Comparison of ENCODE assay signal across 7 mouse cellular contexts in genomic region chr12:3981350-3982131, GRCm38 (mm10). TPM values are rescaled to one million over a fixed set of nuclear protein-coding genes. Genes with fewer than 3 reads are reported as not detected.
DNase-seq lines count a peak whose midpoint lies in the region; ATAC-seq lines count a peak whose summit lies in the region.

No protein-coding gene starts in this region.

- peak overlapping the region; percentile 39 for H3K9ac ChIP-seq in intestine, embryonic 14.5 days (ENCODE audit: low read length)

- intact Hi-C loops in left cerebral cortex, postnatal 10 days (cut with DNase I), result loop anchor here (5.0 kb wide), 1 partner anchor 56 kb away; the partner anchor contains the start of gene Efr3b

- H3K9me3 ChIP-seq in intestine, embryonic 14.5 days (ENCODE audit: control insufficient read depth, low read length), result no peaks in the 10 kb centered on the region

- H3K4me2 ChIP-seq in intestine, embryonic 14.5 days (ENCODE audit: low read length), result peak overlapping the region; percentile 81

- peaks cover 13% of the 10 kb centered on the region; the same call in 1 of the 2 replicates for H3K4me1 ChIP-seq in intestine, embryonic 14.5 days (replicated peaks; ENCODE audit: control insufficient read depth, insufficient read depth, low read length)

- under 1% methylated on average over 41 of the region's 41 CpGs for WGBS in intestine, embryonic 14.5 days

- peak overlapping the region; percentile 47 for H3K4me3 ChIP-seq in intestine, embryonic 14.5 days (ENCODE audit: low read depth, low read length)

- peak; percentile 82 for DNase-seq in adrenal gland, adult 8-10 months
- peak; percentile 94 for DNase-seq in embryo, embryonic 11 days
- peak; percentile 86 for DNase-seq in gastrocnemius, postnatal 25 days
- peak; percentile 91 for DNase-seq in intestine, embryonic 14.5 days (ENCODE audit: low spot score)
- peak; percentile 72 to 93 for DNase-seq in left cerebral cortex, postnatal 10 days (ENCODE audit: extremely low spot score in 1 of 2, low spot score in 2 of 2)
- DNase-seq in right cerebral cortex, postnatal 14 days, result peak; percentile 69

- H3K36me3 ChIP-seq in intestine, embryonic 14.5 days (ENCODE audit: control insufficient read depth, insufficient read depth, low read length), result 0 out of 2 replicates have a peak, but pooled peaks cover 3% of the 10 kb centered on the region

- peak overlapping the region; percentile 60; the same call in 1 of the 2 replicates for H3K27ac ChIP-seq in intestine, embryonic 14.5 days (ENCODE audit: low read depth)

- peak; percentile 96 for ATAC-seq in intestine, embryonic 14.5 days (replicated peaks; ENCODE audit: low FRiP score, low TSS enrichment, low read depth)
- peak; percentile 96 for ATAC-seq in megakaryocyte progenitor cell, adult 5-6 weeks (replicated peaks; ENCODE audit: poor library complexity)

- H3K27me3 ChIP-seq in intestine, embryonic 14.5 days (replicated peaks; ENCODE audit: control insufficient read depth, insufficient read depth, low read length), result no peaks in the 10 kb centered on the region

RNA-seq across cellular contexts. Expression of gene Pomc, which starts 26.8 kb away (rescaled TPM):
- 1 to 10 TPM in 3 of 4 experiments, under 1 TPM in 1; 0.62 to 2.0 (median 1.6) TPM for total RNA-seq in adrenal gland, adult 8-10 months (2022)
- total RNA-seq in gastrocnemius, postnatal 25 days (2021), result under 1 TPM in 1 of 2 experiments, not detected in 1; 0.46 TPM
- polyA plus RNA-seq in intestine, embryonic 14.5 days (2014; fragmentation: Nextera tagmentation; extraction: Ambion mirVana), result 3.2 TPM in 2 replicates
- total RNA-seq in left cerebral cortex, postnatal 10 days (2021), result 1 to 10 TPM; 2.9 to 3.6 TPM
- total RNA-seq in megakaryocyte progenitor cell, adult 5-6 weeks (2015), result 0.83 and 1.2 TPM in 2 replicates
- total RNA-seq in megakaryocyte progenitor cell, adult 5-6 weeks (2017), result 0.44 and 2.2 TPM in 2 replicates

RNA-seq across cellular contexts. Expression of gene Efr3b, which starts 57.2 kb away (rescaled TPM):
- total RNA-seq in adrenal gland, adult 8-10 months (2022), result 1 to 10 TPM; 2.1 to 4.9 (median 3.8) TPM
- total RNA-seq in gastrocnemius, postnatal 25 days (2021), result 1 to 10 TPM; 3.1 to 6.0 TPM
- 3.2 and 3.7 TPM in 2 replicates for polyA plus RNA-seq in intestine, embryonic 14.5 days (2014; fragmentation: Nextera tagmentation; extraction: Ambion mirVana)
- total RNA-seq in left cerebral cortex, postnatal 10 days (2021), result 100 to 1,000 TPM in 1 of 2 experiments, 10 to 100 TPM in 1; 95.7 to 101 TPM
- 0.24 and 0.30 TPM in 2 replicates for total RNA-seq in megakaryocyte progenitor cell, adult 5-6 weeks (2015)
- 0.41 and 1.9 TPM in 2 replicates for total RNA-seq in megakaryocyte progenitor cell, adult 5-6 weeks (2017)

Comparison
In these comparisons a context has a peak if more than half of its experiments do, and no peak if none do; other contexts are left out.
1. Peak in every context shown above with its lines: DNase-seq, ATAC-seq, H3K4me3 ChIP-seq and H3K27ac ChIP-seq.
2. RNA of gene Efr3b, which starts 57.2 kb away (total RNA-seq): 95.7 to 101 TPM in left cerebral cortex, postnatal 10 days; 3.1 to 6.0 TPM in gastrocnemius, postnatal 25 days, 2.1 to 4.9 TPM in adrenal gland, adult 8-10 months and 0.24 to 1.9 TPM in megakaryocyte progenitor cell, adult 5-6 weeks; every median in the first group is over 10 times any median in the second.